Mouse (Mus musculus) thymus, adult 2 months (tissue): ENCODE measurements around the gene Plxnb1.

ENCODE experiments used
- CTCF ChIP-seq: fragments of 200-500 bp; IDR thresholded peaks from 2 replicates; pipeline ENCODE4 v1.5.1; 2012; ENCODE audit warnings: mild to moderate bottlenecking, control low read depth, low read length, moderate library complexity, borderline replicate concordance; ENCODE audit not compliant: control insufficient read depth, poor library complexity, insufficient read depth; ENCODE audit errors: extremely low read depth
- POLR2A ChIP-seq: fragments of 200-500 bp; IDR thresholded peaks from 2 replicates; pipeline ENCODE4 v1.6.1; 2012; ENCODE audit warnings: mild to moderate bottlenecking, low read length, control low read depth, moderate library complexity; ENCODE audit not compliant: control insufficient read depth, poor library complexity, insufficient read depth; ENCODE audit errors: extremely low read depth

DNA sequence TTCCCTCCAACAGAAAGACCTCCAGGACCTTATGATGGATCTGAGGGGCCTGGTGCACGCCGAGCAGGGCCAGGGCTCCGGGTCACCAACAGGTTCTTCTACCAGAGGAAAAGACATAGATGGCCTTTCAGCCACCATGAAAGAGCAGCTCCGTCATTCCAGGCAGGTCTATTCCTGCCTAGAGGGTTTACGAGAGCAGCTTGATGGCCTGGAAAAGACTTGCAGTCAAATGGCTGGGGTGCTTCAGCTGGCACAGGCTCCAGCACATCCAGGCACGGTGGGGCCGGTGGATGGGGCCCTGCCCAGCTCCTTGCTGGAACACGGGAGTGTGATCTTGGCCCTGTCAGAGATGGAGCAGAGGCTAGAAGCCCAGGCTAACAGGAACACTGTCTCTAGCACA, 3.4 kb upstream of the Plxnb1 start:
- TF ChIP-seq CTCF (no peak), POLR2A (no peak)
